Comparison of ENCODE assay signal across 8 mouse cellular contexts in the genomic region with DNA sequence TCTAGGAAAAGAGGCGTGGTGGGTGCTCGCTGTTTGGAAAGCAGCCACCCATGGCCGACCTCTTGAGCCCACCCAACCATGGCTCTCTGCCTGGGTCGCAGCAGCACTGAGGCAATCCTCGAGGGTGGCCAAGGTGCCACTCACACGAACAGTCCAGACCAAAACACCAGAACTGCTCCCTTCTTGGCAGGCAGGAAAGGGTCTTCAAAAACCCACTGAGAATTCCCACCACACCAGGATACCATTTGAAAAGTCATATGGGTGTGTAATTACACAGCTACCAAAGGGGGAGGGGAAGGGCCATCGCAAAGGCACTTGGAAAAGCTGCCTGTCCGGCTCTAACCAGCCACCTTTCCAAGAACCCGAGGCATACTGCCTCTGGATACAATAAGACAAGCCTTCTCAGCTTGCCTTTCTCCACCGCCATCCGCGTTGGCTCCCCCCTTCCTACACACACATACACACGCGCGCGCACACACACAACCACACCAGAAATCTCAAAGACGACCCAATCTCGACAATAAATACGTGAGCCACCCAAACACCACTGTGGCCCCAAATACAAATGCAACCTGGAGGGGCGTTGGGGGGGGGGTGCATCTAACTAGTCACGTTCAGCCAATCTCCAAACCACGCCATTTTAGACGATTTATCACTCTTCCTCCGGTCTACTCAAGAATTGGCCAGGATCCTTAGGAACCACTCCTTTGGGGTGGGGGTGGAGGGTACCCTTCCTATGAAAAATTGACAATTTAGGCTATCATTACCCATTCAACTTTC. TPM values are rescaled to one million over a fixed set of nuclear protein-coding genes. Genes with fewer than 3 reads are reported as not detected.
DNase-seq lines count a peak whose midpoint lies in the region; ATAC-seq and TF ChIP-seq lines count a peak whose summit lies in the region.

No protein-coding gene starts in this region.

- H3K27ac ChIP-seq in CH12.LX (ENCODE audit: insufficient read depth, low read depth): peak overlapping the region; percentile 86
- H3K27ac ChIP-seq in forebrain, embryonic 14.5 days (ENCODE audit: low read depth, low read length): peak overlapping the region; percentile 100
- peak overlapping the region; percentile 98 for H3K27ac ChIP-seq in layer of hippocampus, adult 2 months

- TF ChIP-seq CTCF in CH12.LX (conservative IDR thresholded peaks at IDR 0.05 in 1 of 2, IDR thresholded peaks at IDR 0.05 in 1 of 2; ENCODE audit: low read depth in 2 of 2, low read length in 2 of 2): no peak
- TF ChIP-seq CTCF in layer of hippocampus, adult 2 months (conservative IDR thresholded peaks at IDR 0.05): no peak

- TF ChIP-seq RAD21 in CH12.LX (IDR thresholded peaks at IDR 0.05; ENCODE audit: low read depth, low read length): no peak

- no peak for TF ChIP-seq EP300 in CH12.LX (IDR thresholded peaks at IDR 0.05; ENCODE audit: low read length)

- under 1% methylated on average over 24 of the region's 24 CpGs for WGBS in forebrain, embryonic 14.5 days

- no peaks in the 10 kb centered on the region for H3K27me3 ChIP-seq in CH12.LX (replicated peaks)
- H3K27me3 ChIP-seq in forebrain, embryonic 14.5 days (replicated peaks; ENCODE audit: control insufficient read depth, insufficient read depth, low read length): no peaks in the 10 kb centered on the region

- H3K9ac ChIP-seq in CH12.LX (ENCODE audit: insufficient read depth, low read depth): peak overlapping the region; percentile 83
- H3K9ac ChIP-seq in forebrain, embryonic 14.5 days (ENCODE audit: low read length): peak overlapping the region; percentile 100

- peaks cover 30% of the 10 kb centered on the region for H3K79me2 ChIP-seq in CH12.LX (replicated peaks; ENCODE audit: control insufficient read depth, extremely low read depth, insufficient read depth, poor library complexity, severe bottlenecking)

- in situ Hi-C loops in CH12.LX (cut with MboI; ENCODE audit: low pct_ligation_motif_present, low pct_unique_long_range_greater_than_20kb, low sequenced_read_pairs): loop anchor here (5.0 to 10.0 kb wide), 2 partner anchors 97 to 200 kb away; no protein-coding TSS in a partner anchor

- no peaks in the 10 kb centered on the region for H3K9me3 ChIP-seq in CH12.LX (replicated peaks; ENCODE audit: low read length)
- H3K9me3 ChIP-seq in forebrain, embryonic 14.5 days (replicated peaks; ENCODE audit: control insufficient read depth, low read length): no peaks in the 10 kb centered on the region

- intact Hi-C loops in heart, postnatal 25 days (cut with DNase I): loop anchor here (2.0 to 5.0 kb wide), 10 partner anchors 65 to 1415 kb away; no protein-coding TSS in a partner anchor

- no peak for TF ChIP-seq POLR2A in CH12.LX (IDR thresholded peaks at IDR 0.05; ENCODE audit: low read depth, low read length)

- no peak for DNase-seq in CH12.LX (ENCODE audit: extremely low read depth)
- DNase-seq in c-Kit-positive CD71-positive TER-119-negative erythroid progenitor cells, embryonic 14.5 days (ENCODE audit: low read depth): peak; percentile 6
- DNase-seq in forebrain, embryonic 14.5 days (ENCODE audit: low spot score): peak; percentile 76
- peak; percentile 24 for DNase-seq in heart, postnatal 25 days (ENCODE audit: low spot score)
- DNase-seq in layer of hippocampus, adult 2 months (ENCODE audit: low spot score in 2 of 2): peak; percentile 41 to 56
- DNase-seq in lung, adult 18-20 months: peak; percentile 46 to 60
- peak; percentile 55 for DNase-seq in ovary, postnatal 10 days (ENCODE audit: low spot score)
- peak; percentile 69 for DNase-seq in thymus, postnatal 0 days (ENCODE audit: low spot score)

- dilution Hi-C loops in CH12.LX (cut with MboI; ENCODE audit: extremely low pct_ligation_motif_present, extremely low pct_unique_long_range_greater_than_20kb, low sequenced_read_pairs): no loop called here

- peak overlapping the region; percentile 2; the same call in 1 of the 2 replicates for H3K4me2 ChIP-seq in CH12.LX (ENCODE audit: insufficient read depth, low read depth, poor library complexity, severe bottlenecking)
- 0 out of 2 replicates have a peak overlapping the region, but pooled peaks have one; percentile 21 for H3K4me2 ChIP-seq in forebrain, embryonic 14.5 days (ENCODE audit: low read length)

- peaks cover 3 to 12% of the 10 kb centered on the region in 2 experiments; a peak in 3 of 4 replicates for H3K4me1 ChIP-seq in CH12.LX (ENCODE audit: control insufficient read depth in 1 of 2, insufficient read depth in 2 of 2)
- H3K4me1 ChIP-seq in forebrain, embryonic 14.5 days (ENCODE audit: control insufficient read depth, insufficient read depth, low read length): peaks cover 19% of the 10 kb centered on the region

- H3K36me3 ChIP-seq in CH12.LX (replicated peaks in 1 of 2; ENCODE audit: control insufficient read depth in 1 of 2, insufficient read depth in 1 of 2, low read length in 1 of 2): peaks cover 0 to 14% of the 10 kb centered on the region in 2 experiments
- peaks cover 34% of the 10 kb centered on the region for H3K36me3 ChIP-seq in forebrain, embryonic 14.5 days (ENCODE audit: control insufficient read depth, insufficient read depth, low read length)

- H3K4me3 ChIP-seq in CH12.LX (replicated peaks in 1 of 3; ENCODE audit: low read depth in 2 of 3, low read length in 2 of 3, poor library complexity in 1 of 3): peak overlapping the region; percentile 81 to 99 (median 86)
- H3K4me3 ChIP-seq in forebrain, embryonic 14.5 days (ENCODE audit: low read depth, low read length): peak overlapping the region; percentile 96
- peak overlapping the region; percentile 81 for H3K4me3 ChIP-seq in layer of hippocampus, adult 2 months

- ATAC-seq in forebrain, embryonic 14.5 days: no peak

TF ChIP-seq in CH12.LX, 34 proteins besides CTCF, POLR2A, EP300 and RAD21:
- TF ChIP-seq MXI1 (IDR thresholded peaks at IDR 0.05; ENCODE audit: low read depth, low read length) (no peak; the same call in none of the 2 replicates), TBP (conservative IDR thresholded peaks at IDR 0.05; ENCODE audit: low read depth, low read length) (0 out of 2 replicates have a peak, but pooled peaks have one; percentile 11), PAX5 (IDR thresholded peaks at IDR 0.05; ENCODE audit: low read length) (no peak), TCF12 (IDR thresholded peaks at IDR 0.05; ENCODE audit: low read depth, low read length) (no peak), ETS1 (conservative IDR thresholded peaks at IDR 0.05; ENCODE audit: low read depth, low read length) (no peak; the same call in 1 of the 2 replicates), MEF2A (IDR thresholded peaks at IDR 0.05; ENCODE audit: borderline replicate concordance, low read depth, low read length) (no peak), MAZ (IDR thresholded peaks at IDR 0.05; ENCODE audit: low read depth, low read length) (no peak), KAT2A (IDR thresholded peaks at IDR 0.05; ENCODE audit: insufficient replicate concordance, low read length) (no peak), ZC3H11A (IDR thresholded peaks at IDR 0.05; ENCODE audit: low read depth, low read length) (no peak), CHD2 (IDR thresholded peaks at IDR 0.05; ENCODE audit: low read length) (peak; percentile 34; the same call in 1 of the 2 replicates), RCOR1 (conservative IDR thresholded peaks at IDR 0.05; ENCODE audit: low read depth, low read length) (no peak), BHLHE40 (IDR thresholded peaks at IDR 0.05; ENCODE audit: low read depth, low read length) (peak; percentile 64), JUND (conservative IDR thresholded peaks at IDR 0.05; ENCODE audit: low read depth, low read length) (no peak), HCFC1 (IDR thresholded peaks at IDR 0.05; ENCODE audit: low read depth, low read length) (no peak), IRF4 (IDR thresholded peaks at IDR 0.05; ENCODE audit: low read depth, low read length) (no peak), USF2 (conservative IDR thresholded peaks at IDR 0.05; ENCODE audit: low read depth, low read length) (no peak), SIN3A (IDR thresholded peaks at IDR 0.05; ENCODE audit: low read length) (peak; percentile 40; the same call in 1 of the 2 replicates)

RNA-seq across cellular contexts. Expression of a gene that starts 1.0 kb away (rescaled TPM):
- total RNA-seq in CH12.LX (2012; rRNA removed) (15.3 and 16.9 TPM in 2 replicates), CH12.LX (2014; rRNA removed) (78.4 and 80.7 TPM in 2 replicates)
- 57.3 and 74.2 TPM in 2 replicates for polyA plus RNA-seq in CH12.LX (2012; ENCODE audit: insufficient read length, low read depth)
- polyA plus RNA-seq in forebrain, embryonic 14.5 days (2014; fragmentation: Nextera tagmentation; extraction: Ambion mirVana): 319 and 350 TPM in 2 replicates
- total RNA-seq in heart, postnatal 25 days (2021): 10 to 100 TPM; 47.8 to 49.3 TPM
- 10 to 100 TPM; 92.0 to 98.1 TPM for total RNA-seq in layer of hippocampus, adult 2 months (2021)
- 71.5 and 86.6 TPM in 2 replicates for polyA plus RNA-seq in thymus, postnatal 0 days (2015; fragmentation: Nextera tagmentation; extraction: Ambion mirVana)
